Mouse (Mus musculus) mouse trophoblast stem cell (cell line): ENCODE data around the gene Fyn.

Source experiments
- in situ Hi-C, 2 experiments: fragments of 300-500 bp; cut with MseI, MboI; formaldehyde crosslinking; loops; 2 replicates in 1 of 2; 3 replicates in 1 of 2; pipeline ENCODE4 v1.15.1; 2025

The Fyn gene

DNA sequence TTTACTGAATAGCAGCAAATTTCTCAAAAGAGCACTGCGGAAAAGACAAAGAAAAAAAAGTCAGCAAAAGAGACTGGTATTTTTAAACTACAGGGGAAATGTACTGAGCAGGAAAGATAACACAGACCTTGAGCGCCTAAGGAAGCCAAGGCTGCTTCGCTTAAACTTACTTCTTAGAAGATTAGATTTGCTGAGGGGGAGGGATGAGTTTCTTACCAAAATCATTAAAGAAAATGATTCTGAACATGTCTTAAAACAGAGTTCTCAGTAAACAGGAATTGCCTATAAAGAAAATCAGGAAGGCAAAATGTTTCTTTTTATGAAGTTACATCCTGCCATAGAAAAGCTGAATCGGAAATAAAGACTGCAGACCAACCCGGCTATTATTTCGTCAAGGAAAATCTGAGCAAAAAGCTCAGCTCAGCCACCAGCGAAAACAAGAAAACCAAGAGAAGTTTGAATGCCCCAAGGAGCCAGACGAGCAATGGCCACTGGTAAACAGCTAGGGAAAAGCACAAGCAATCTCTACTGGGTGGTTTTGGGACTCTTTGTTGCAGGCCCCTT, at the start of gene Fyn:
Gene Fyn, plus strand, starts transcription at position 284 of the 564 bp plus-strand sequence.
- in situ Hi-C loops, result no loop called here

DNA sequence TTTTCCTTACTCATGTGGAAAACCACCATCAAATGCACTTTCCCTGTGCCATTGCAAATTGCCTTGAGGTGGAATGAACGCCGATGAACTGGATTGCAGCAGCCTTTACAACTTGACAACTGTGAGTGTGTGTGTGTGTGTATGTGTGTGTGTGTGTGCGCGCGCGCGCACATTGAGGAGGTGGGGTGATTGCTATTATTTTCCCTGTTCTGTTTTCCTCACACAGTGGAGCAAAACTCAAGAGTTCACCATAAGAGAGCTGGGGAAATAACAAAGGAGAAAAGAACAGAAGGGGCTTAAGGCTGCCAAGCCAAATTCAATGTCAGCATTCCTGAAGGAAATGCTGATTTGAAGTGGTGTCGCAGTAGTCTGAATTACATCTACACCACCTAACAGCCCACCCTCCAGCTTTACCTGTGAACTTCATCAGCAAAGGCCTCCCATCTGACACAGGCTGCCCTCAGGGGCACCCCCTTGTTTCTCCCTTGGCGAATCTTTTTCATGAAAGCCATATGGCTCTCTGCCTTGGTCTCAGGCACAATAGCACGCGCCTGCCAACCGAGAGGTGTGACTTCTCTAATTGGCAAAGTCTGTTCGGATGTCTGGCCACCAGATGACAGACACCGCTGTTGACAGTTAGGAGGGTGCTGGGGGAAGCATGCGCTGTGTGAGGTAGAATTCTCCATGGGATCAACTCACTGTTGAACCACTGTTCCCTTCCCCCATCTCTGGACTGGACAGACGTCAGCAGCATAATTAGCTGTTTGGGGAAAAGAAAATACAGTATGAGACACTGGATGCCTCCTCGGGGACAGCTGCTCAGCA, 47.6 kb upstream of the Fyn start:
- in situ Hi-C loops, result no loop called here

DNA sequence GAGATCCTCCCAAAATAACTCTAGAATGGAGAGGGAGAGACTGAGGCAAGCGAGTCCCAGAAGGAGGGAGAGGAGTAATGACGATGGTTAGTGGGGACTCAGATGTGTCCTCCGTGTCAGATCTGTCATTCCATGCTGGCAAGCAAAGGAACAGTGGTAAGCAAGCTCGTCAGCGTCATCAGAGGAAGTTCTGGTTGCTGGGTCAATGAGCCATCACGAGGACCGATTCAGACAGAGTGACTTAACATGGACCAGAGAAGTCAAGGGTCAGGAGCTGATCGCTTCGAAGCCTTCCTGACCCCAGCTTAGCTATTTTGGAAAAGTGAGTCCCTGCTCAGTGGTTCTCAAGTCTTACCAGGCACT, 47.1 kb upstream of the Fyn start:
- in situ Hi-C loops, result no loop called here

DNA sequence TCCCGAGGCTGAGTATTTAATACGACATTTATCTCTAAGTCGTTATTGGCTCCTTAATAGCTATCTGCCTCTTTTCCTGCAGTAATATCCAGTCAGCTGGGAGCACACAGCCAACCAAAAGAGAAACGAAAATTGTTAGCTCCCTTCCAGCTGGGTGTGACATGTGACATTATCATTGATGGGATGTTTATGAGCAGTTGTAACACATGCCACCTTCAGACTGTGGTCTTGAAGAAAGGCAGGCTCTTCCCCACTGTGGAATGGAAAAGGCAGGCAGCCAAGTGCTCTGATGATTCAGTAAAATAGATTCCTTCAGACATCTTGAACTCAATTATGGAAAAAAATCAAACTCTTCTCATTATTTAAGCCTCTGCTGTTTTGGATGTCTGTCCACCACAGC, 46.5 kb upstream of the Fyn start:
- in situ Hi-C loops, result no loop called here

DNA sequence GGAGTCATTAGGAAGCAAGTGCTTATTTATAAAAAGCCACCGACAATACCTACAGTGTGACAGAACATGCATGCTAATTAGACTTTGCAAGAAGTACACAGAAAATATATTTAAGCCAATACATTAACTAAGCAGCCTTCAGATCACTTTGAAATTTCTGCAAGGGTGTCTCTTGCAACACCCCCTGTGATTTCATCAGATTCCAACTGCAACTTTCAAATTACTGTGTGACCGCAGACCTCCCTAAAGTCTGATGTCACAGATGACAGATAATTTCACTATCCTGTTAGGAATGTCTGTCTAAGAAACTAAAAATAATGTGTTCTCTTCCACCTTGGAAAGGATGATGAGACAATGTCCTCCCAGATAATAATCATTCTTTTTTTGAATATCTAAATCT, 44.4 kb upstream of the Fyn start:
- in situ Hi-C loops, result no loop called here

DNA sequence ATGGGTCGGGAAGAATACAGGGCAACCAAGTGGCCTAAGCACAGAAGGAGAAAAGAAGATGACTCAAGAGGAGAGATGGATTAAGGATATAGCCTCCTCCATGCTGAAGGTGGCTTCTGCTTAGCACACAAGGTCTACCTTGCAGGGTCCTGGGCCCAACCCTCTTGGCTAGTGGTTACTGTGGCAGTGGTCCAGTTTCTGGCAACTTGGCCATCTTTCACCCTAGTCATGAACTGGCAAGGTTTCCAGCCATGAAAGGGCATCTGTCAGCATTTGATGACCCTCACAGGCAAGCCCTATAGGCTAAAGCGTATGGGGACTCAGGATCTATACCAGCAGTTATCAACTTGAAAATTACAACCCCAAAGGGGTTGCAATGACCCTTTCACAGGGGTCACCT, 40.0 kb upstream of the Fyn start:
- in situ Hi-C loops, result no loop called here

DNA sequence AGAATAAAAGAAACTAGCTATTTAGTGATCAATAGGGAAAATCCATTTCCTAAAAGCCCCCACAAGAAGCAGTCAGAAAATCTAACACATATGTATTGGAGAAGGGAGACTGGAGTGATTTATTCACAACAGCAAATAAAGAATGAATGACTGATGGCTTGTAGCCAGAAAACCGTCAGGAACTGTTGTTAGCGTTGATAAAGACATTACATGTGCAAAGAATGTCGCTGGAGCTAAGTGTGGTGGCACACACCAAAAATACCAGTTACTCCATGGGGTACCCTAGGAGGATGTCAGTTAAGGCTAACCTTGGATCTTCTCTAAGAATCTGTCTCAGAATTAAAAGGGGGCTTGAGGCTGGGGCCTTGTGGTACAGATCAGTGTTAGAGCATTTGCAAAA, 34.3 kb upstream of the Fyn start:
- in situ Hi-C loops, result no loop called here

DNA sequence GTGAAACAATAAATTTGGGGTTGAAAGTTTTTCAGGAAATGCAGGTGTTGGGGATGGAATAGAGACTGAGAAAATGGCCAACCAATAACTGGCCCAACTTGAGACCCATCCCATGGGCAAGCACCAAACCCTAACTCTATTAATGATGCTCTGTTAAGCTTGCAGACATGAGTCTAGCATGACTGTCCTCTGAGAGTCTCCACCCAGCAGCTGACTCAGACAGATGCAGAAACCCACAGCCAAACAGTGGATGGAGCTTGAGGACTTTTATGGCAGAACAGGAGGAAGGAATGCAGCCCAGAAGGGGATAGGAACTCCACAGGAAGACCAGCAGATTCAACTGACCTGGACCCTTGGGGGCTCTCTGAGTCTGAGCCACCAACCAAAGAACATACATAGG, 32.8 kb upstream of the Fyn start:
- in situ Hi-C loops, result no loop called here

DNA sequence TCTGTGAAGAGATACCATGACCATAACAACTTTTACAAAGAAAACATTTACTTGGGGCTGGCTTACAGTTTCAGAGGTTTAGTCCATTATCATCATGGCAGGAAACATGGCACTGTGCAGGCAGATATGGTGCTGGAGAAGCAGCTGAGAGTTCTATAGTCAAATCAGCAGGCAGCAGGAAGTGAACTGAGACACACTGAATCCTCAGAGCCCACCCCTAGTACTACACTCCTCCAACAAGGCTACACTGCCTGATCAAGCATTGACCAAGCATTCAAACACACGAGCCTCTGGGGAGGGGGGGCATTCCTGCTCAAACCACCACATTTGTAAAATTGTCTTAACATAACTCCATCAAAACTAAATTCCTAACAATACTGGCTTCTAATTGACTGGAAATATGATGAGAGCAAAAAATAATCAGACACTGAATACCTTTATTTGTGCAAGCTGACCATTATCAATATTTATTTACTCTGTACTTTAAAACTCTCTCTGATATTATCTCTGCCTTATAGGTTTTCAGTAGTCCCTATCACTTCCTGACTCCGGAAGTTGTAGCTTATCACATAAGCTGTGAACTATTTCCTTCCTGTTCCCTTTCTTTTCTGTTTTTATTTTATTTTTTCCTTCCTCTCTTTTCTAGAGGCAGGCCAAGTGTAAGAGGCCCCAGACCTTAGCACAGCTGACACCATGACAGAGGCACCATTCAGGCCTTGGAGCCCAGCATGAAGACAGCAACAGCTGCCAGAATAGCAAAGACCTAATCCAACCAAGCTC, 29.3 kb upstream of the Fyn start:
- in situ Hi-C loops, result no loop called here

DNA sequence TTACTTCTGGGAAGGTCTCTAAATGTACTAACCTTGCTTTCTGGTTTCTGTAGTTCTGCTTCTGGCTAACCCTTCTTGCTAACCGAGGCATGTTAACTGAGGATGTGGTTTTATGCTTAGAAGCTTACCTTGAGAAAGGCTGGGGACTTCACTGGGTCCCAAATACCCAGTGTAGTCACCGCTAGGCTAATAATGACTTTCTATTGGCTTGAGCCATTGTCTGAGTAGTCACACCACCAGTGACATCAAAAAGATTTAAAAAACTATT, 28.8 kb upstream of the Fyn start:
- in situ Hi-C loops, result no loop called here

DNA sequence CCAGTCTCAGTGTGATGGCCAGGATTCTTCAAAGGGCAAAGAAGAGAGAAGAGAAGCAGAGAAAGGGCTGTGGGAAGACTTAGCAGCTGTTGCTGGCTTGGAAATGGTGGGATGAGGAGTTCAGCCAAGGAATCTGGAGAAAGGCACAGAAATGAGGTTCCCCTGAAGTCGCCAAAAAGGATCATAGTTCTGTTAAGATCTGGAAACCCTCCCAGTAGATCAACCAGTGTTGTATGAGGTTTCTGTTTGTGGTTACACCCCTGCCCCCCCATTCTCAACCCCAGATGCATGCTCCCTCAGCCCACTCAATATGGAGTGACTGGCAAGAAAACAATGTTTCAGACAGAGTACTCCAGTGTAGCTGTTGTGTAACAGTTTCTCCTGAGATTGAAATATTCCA, 25.1 kb upstream of the Fyn start:
- in situ Hi-C loops, result no loop called here

DNA sequence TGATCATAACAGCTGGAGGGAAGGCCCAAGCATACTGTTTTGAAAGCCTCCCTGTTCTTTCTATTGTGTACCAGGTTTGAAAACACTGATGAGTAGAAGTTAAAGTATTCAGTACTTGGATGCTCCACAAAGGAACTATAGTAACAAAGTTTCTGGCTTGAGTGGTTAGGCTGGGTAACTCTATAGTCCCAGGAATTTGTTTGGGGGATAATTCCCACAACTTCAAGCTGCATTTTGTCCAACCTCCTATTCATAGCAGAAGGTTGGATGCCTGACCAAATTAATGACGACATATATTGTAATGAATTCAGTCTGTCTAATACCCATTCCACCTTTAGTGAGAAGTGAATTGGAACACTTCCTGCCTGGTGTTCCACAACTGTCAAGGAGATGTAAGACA, 22.7 kb upstream of the Fyn start:
- in situ Hi-C loops, result no loop called here

DNA sequence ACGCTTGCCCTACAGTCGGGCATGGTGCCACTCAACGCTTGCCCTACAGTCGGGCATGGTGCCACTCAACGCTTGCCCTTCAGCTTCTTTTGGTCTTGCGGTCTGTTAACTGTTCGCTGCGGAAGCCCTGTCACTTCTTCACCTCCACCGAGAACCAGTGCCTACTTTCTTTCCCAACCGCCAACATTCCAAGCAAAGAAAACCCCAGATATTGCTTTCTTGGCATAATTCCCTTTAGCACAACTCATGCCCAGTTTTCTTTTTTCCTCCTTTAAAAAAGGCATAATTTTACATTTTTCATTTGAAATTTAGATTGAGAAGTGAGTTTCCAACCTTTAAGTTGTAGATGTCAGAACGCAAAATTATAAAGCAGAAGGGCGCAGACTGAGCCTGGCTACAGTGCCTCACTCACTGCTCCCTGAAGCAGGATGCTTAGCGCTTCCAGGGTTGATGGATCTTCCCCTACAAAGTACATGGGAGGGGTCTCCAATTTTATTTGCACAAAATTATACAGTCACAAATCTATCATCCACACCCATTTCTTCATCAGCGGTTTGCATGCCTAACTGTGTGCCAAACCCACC, 18.8 kb upstream of the Fyn start:
- in situ Hi-C loops, result no loop called here

DNA sequence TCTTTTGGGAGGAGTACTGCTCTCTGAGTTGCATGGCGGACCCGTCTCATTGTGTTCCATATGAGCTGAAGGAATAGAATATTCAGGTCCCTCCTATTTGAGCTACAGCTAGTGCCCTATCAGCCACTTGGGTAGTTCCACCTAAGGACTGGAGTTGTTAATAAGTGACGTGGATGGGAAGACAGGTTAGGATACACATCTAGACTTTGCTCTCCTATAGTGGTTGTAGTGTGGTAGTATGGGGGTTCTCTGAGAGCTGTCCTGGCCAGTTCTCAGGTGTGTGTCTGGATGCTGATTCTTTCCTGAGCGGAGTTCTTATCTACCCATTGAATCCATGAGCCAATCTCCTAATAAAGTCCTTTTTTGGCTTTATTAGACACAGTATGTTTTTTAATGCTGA, 4.5 kb upstream of the Fyn start:
- in situ Hi-C loops, result no loop called here

DNA sequence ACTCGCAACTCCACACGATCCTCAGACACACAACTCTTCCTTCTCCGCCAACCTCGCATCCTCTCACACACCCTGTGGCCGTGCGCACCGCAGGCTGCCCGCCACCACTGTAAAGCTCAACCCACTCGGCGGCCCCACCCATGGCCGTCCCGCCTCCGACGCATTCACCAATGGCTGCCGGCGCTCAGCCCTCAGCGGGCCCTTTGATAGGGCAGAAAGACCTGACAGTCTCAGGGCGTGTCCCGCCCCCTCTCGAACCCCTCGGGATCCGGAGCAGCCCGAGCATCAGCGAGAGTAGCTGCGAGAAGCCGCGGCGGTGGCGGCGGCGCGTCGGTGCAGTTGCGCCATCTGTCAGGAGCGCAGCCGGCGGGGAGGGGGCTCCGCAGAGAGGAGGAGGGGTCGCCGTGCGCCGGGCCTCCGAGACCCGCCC, 862 bp downstream of the Fyn start:
- in situ Hi-C loops, result no loop called here

DNA sequence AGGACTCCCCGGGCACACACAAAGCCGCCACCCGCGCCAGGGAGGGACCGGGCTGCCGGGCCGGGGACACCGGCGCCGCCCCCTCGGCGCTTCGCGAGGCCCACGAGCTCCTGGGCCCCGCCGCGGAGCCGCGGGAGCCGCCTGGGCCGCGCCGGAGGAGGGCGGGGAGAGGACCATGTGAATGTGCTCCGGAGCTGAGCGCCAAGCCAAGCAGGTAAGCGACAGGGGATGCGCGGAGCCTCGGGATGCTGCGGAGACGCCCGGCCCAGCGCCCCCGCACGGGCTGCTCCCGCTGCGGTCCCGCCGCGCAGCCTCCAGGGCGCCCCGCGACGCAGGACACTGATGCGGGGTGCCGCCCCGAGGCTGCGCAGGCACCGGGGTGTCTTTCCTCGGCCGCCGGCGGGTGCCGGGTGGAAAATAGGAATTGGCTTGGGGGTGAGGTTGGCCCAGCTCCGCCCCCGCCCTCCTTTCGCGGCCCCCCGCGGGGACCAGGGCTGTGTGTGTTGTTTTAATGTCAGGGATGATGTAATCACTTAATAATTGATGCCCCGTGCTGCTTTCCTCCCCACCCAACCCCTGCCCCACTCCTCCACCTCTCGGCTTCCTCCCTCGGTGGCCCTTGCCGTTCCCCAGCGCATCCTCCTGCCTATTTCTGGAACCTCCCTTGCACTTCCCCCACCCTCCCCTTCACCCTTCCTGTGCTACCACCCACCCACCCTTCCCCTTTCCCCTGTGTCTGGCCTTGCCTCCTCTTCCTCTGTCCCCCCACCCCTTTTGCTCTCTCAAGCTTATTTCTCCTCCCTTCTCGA, 1.5 kb downstream of the Fyn start:
- in situ Hi-C loops, result no loop called here

DNA sequence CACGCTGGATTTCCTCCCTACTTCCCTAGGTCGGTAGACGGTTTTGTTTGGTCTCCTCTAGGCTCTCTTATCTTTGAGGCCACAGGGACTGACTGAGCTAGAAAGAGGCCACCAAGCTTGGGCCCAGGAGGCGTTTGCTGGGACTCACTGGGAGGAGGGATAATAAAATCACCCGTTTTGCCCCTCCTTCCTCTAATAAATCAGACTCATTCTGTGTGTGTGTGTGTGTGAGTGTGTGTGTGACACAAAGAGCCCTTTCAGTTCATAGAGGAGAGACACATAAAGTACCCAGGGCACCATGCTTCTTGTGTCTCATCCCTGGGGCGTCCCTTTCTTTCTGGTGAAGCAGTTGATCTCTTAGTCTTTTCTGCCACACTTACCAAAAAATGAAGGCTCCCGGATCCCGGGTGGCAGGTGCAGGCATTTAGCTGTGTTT, 2.1 kb downstream of the Fyn start:
- in situ Hi-C loops, result no loop called here

DNA sequence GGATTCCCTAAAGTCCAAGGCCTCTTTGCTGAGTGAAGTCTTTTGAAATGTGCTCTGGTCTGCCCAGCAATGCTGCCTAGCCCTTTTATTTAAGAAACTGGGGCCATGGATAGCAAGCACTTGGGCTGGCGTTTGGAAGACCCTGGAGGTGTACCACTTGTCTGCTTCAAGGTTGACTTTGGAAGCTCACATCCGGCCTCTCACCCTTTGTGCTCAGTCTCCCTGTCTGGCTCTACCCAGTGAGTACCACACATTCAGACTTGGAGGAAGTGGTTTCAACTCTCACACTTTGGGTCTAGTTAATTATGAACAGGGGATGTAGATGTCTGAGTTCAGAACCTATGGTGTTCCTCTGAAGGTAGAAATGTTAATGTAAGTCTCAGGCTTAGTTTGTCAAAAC, 2.8 kb downstream of the Fyn start:
- in situ Hi-C loops, result no loop called here

DNA sequence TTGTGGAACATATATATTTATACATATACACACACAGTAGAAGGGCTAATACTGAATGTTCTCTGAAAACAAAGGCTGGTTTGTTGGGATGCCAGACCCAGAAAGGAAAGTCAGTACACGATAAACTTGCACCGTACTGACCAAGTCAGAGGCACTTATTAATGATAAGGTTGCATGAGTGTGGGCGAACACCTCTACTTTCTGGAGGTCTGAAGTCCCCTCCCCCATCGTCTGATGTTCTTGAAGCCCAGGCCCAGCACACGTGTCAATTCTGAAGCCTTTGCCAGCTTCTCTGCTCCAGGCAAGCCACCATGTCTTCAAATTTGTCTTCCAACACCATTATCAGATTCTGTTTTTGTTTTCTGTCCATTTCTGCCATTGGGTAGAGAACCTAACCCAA, 3.3 kb downstream of the Fyn start:
- in situ Hi-C loops, result no loop called here

DNA sequence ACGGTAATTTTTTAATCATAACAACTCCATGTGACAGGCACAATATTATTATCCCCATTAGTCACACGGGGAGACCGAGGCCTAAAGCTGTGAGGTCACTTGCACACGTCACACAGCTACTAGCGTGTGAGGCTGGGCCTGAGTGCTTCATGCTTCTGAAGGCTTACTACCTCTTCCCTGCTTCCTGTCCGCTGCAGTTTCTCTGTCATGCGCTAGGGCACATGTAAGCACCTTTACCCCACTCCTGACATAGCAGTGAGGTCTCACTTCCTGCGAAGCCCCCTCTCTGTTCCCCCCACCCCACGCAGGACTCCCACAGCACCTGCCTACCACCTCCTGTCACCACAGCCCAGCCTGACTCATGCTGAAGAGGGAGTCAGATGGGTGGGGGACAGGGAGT, 8.0 kb downstream of the Fyn start:
- in situ Hi-C loops, result no loop called here

DNA sequence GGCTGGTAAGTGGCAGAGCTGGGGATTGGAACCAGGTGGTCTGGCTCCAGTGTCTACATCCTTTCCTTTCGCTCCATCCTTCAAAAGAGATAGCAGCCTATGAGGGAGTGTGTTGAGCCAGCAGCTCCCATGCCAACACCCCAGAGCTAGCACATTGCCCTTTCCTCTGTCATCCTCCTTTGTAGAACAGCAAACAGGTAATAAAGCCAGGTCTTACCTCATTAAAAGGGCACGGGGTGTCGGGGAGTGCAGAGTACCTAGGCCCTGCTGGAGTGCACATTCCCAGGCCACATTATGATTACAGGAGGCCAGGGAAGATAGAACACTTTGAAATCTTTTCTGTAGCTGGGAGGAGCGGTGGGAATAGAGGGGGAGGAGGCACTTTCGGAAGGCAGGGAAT, 8.6 kb downstream of the Fyn start:
- in situ Hi-C loops, result no loop called here

DNA sequence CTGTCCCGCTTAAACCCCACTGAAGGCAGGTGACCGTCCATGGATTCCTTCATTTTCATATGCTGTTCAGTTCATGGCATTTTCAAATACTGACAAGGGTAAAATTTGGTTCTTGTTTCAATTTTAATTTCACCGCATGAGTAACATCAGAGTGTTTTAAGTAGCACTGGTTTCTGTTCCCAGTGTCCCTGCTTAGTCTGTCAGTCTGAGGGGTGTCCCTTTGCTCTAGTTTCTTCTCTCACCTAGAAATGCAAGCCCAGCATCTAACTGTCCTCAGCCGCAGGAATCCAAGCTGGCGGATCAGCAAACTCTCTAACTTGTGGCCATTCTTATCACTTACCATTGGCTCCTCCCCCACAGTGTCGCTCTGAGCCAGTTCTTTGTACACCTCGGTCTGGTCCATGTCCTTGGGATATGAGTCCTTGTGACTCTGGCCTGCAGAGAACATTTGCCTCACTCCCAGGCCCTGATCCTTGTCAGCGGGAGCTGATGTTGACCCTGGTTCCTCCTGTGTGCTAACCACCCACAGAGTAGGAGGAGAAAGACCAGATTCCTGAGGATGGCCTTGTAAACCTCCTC, 9.5 kb downstream of the Fyn start:
- in situ Hi-C loops, result no loop called here
